Mouse (Mus musculus): ENCODE measurements at regions not wholly inside any gene's neighbourhood (a gene's known extent, or its start where the extent isn't known, plus 50 kb on each side); places are given as distances from the start of the nearest gene placed in this dataset.
"Not testable (repeated sequence)": the region's sequence is repeated elsewhere in the genome, so short reads cannot be mapped to it uniquely, and the experiment has no call there.

- not testable (repeated sequence) for TF ChIP-seq FOSL1 (IDR thresholded peaks at IDR 0.05; ENCODE audit: insufficient read depth, low read length, poor library complexity, severe bottlenecking); CTCF (IDR thresholded peaks at IDR 0.05; ENCODE audit: control insufficient read depth, insufficient read depth, insufficient read length); USF1 (IDR thresholded peaks at IDR 0.05; ENCODE audit: low read depth)
These were observed 88.9 kb upstream of the Dlgap1 start for GRCm38 (mm10) chr17:69879958-69880357.

Data from C2C12 (cell line).